Mouse (Mus musculus): ENCODE results near the gene Trpc1. TPM values are rescaled to one million over a fixed set of nuclear protein-coding genes. Genes with fewer than 3 reads are reported as not detected.
A peak's percentile ranks its signal among the peaks of the same experiment; 100 is the strongest.

The Trpc1 gene
- polyA plus RNA-seq, 1 experiment from 2014 or later: 0.75 TPM

DNA sequence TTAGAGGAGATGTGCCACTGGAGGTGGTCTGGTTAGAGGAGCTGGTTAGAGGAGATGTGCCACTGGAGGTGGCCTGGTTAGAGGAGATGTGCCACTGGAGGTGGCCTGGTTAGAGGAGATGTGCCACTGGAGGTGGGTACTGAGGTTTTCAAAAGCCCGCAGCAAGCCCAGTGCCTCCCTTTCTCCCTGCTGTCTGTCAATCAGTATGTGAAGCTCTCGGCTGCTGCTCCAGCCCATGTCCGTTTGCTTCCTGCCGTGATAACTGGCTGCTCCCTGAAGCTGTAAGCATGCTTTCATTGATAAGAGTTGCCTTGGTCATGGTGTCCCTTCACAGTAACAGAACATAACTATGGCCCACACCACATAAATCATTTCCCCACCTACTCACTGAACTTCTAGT lies 13.0 kb upstream of the Trpc1 start:
- H3K4me3 ChIP-seq (ENCODE audit: low read length): no peak overlapping the region
- no peaks in the 10 kb centered on the region for H3K4me1 ChIP-seq (ENCODE audit: control insufficient read depth, insufficient read depth, low read length)
- no peak for ATAC-seq
- H3K27me3 ChIP-seq (replicated peaks; ENCODE audit: control insufficient read depth, insufficient read depth, low read length): no peaks in the 10 kb centered on the region
- no peaks in the 10 kb centered on the region for H3K9me3 ChIP-seq (ENCODE audit: control insufficient read depth, low read length)
- no peak overlapping the region for H3K4me2 ChIP-seq (ENCODE audit: low read depth, low read length)
- no peak overlapping the region for H3K9ac ChIP-seq (ENCODE audit: low read depth, low read length)
- H3K36me3 ChIP-seq (ENCODE audit: control insufficient read depth, insufficient read depth, low read length): no peaks in the 10 kb centered on the region
- WGBS: 80% methylated on average over 4 of the region's 4 CpGs
- H3K27ac ChIP-seq (ENCODE audit: low read length): no peak overlapping the region

GRCm38 (mm10) chr9:95762228-95762627 lies 12.1 kb upstream of the Trpc1 start:
- Histone ChIP-seq H3K27ac (ENCODE audit: low read length) (no peak overlapping the region), H3K36me3 (ENCODE audit: control insufficient read depth, insufficient read depth, low read length) (no peaks in the 10 kb centered on the region), H3K27me3 (replicated peaks; ENCODE audit: control insufficient read depth, insufficient read depth, low read length) (no peaks in the 10 kb centered on the region), H3K9me3 (ENCODE audit: control insufficient read depth, low read length) (no peaks in the 10 kb centered on the region), H3K9ac (ENCODE audit: low read depth, low read length) (no peak overlapping the region), H3K4me2 (ENCODE audit: low read depth, low read length) (no peak overlapping the region), H3K4me1 (ENCODE audit: control insufficient read depth, insufficient read depth, low read length) (no peaks in the 10 kb centered on the region), H3K4me3 (ENCODE audit: low read length) (no peak overlapping the region)
- WGBS: 89% methylated on average over 3 of the region's 3 CpGs
- ATAC-seq: no peak

- ATAC-seq: no peak
- H3K9me3 ChIP-seq (ENCODE audit: control insufficient read depth, low read length): no peaks in the 10 kb centered on the region
- H3K4me3 ChIP-seq (ENCODE audit: low read length): no peak overlapping the region
- no peak overlapping the region for H3K4me2 ChIP-seq (ENCODE audit: low read depth, low read length)
- H3K27me3 ChIP-seq (replicated peaks; ENCODE audit: control insufficient read depth, insufficient read depth, low read length): no peaks in the 10 kb centered on the region
- no peak overlapping the region for H3K9ac ChIP-seq (ENCODE audit: low read depth, low read length)
- 88% methylated on average over 8 of the region's 8 CpGs for WGBS
- H3K36me3 ChIP-seq (ENCODE audit: control insufficient read depth, insufficient read depth, low read length): no peaks in the 10 kb centered on the region
- no peaks in the 10 kb centered on the region for H3K4me1 ChIP-seq (ENCODE audit: control insufficient read depth, insufficient read depth, low read length)
- H3K27ac ChIP-seq (ENCODE audit: low read length): no peak overlapping the region
These were observed 11.2 kb upstream of the Trpc1 start for GRCm38 (mm10) chr9:95761381-95761780.

- H3K9me3 ChIP-seq (ENCODE audit: control insufficient read depth, low read length): no peaks in the 10 kb centered on the region
- H3K4me2 ChIP-seq (ENCODE audit: low read depth, low read length): peak overlapping the region; percentile 89
- 39% methylated on average over 9 of the region's 9 CpGs for WGBS
- no peak overlapping the region for H3K27ac ChIP-seq (ENCODE audit: low read length)
- ATAC-seq: no peak
- no peaks in the 10 kb centered on the region for H3K36me3 ChIP-seq (ENCODE audit: control insufficient read depth, insufficient read depth, low read length)
- peaks cover 5% of the 10 kb centered on the region; the same call in 1 of the 2 replicates for H3K27me3 ChIP-seq (replicated peaks; ENCODE audit: control insufficient read depth, insufficient read depth, low read length)
- H3K9ac ChIP-seq (ENCODE audit: low read depth, low read length): no peak overlapping the region
- peaks cover 4% of the 10 kb centered on the region; the same call in 1 of the 2 replicates for H3K4me1 ChIP-seq (ENCODE audit: control insufficient read depth, insufficient read depth, low read length)
- peak overlapping the region; percentile 79 for H3K4me3 ChIP-seq (ENCODE audit: low read length)
These were observed 571 bp upstream of the Trpc1 start for GRCm38 (mm10) chr9:95750746-95751145.

DNA sequence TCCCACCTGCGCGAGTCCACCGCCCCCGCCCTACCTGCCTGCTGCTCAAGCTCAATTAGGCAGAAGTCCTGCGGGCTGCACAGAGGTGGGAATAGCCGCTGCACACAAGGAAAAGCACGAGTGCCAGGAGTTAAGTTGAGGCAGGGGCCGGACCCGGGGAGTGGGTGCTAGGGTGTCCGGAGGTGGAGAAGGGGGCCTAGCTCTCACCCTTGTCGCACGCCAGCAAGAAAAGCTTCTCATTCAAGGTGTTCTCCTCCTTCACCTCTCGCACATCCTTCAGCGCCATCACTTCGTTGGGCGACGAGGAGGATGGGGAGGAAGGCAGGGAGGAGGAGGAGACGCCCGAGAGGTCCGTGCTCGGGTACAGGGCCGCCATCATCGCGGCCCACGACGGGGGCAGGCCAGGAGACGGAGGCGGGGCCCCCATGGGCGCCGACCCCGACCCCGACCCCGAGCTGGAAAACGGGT lies 680 bp downstream of the Trpc1 start:
- peak overlapping the region; percentile 89 for H3K4me2 ChIP-seq (ENCODE audit: low read depth, low read length)
- H3K27ac ChIP-seq (ENCODE audit: low read length): no peak overlapping the region
- H3K9ac ChIP-seq (ENCODE audit: low read depth, low read length): peak overlapping the region; percentile 84
- 1% methylated on average over 33 of the region's 34 CpGs for WGBS
- H3K9me3 ChIP-seq (ENCODE audit: control insufficient read depth, low read length): no peaks in the 10 kb centered on the region
- peaks cover 12% of the 10 kb centered on the region; the same call in 1 of the 2 replicates for H3K4me1 ChIP-seq (ENCODE audit: control insufficient read depth, insufficient read depth, low read length)
- peaks cover 5% of the 10 kb centered on the region; the same call in 1 of the 2 replicates for H3K27me3 ChIP-seq (replicated peaks; ENCODE audit: control insufficient read depth, insufficient read depth, low read length)
- no peak; the same call in 1 of the 2 replicates for ATAC-seq
- H3K4me3 ChIP-seq (ENCODE audit: low read length): peak overlapping the region; percentile 79
- no peaks in the 10 kb centered on the region for H3K36me3 ChIP-seq (ENCODE audit: control insufficient read depth, insufficient read depth, low read length)

DNA sequence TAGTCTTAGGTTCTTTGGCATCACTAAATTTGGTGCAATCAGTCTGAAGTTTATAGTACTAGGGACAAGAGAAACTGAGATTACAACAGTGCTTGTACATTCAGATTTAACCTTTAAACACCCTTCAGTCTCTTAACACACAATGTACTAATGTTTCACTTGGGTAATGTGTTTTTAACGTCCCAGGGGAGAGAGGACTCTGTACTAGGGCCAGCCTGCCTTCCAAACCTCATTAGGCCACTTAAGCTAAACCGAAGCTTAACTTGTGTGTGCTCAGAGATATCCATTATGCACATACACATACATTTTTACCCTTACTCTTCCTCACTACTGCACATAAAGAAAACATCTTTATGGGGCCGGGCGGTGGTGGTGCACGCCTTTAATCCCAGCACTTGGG lies 2.9 kb downstream of the Trpc1 start:
- H3K9ac ChIP-seq (ENCODE audit: low read depth, low read length): no peak overlapping the region
- no peak for ATAC-seq

GRCm38 (mm10) chr9:95744845-95745613 lies 5.1 kb downstream of the Trpc1 start:
- Histone ChIP-seq H3K9ac (ENCODE audit: low read depth, low read length) (0 out of 2 replicates have a peak overlapping the region, but pooled peaks have one; percentile 37), H3K9me3 (ENCODE audit: control insufficient read depth, low read length) (no peaks in the 10 kb centered on the region), H3K27me3 (replicated peaks; ENCODE audit: control insufficient read depth, insufficient read depth, low read length) (peaks cover 5% of the 10 kb centered on the region; the same call in 1 of the 2 replicates), H3K4me1 (ENCODE audit: control insufficient read depth, insufficient read depth, low read length) (peaks cover 12% of the 10 kb centered on the region; the same call in 1 of the 2 replicates), H3K36me3 (ENCODE audit: control insufficient read depth, insufficient read depth, low read length) (no peaks in the 10 kb centered on the region), H3K4me2 (ENCODE audit: low read depth, low read length) (no peak overlapping the region), H3K4me3 (ENCODE audit: low read length) (no peak overlapping the region), H3K27ac (ENCODE audit: low read length) (no peak overlapping the region)
- ATAC-seq: 0 out of 2 replicates have a peak, but pooled peaks have one; percentile 53
- 47% methylated on average over 7 of the region's 7 CpGs for WGBS

More for the DNA sequence above, 2.9 kb downstream of the Trpc1 start:
- peaks cover 12% of the 10 kb centered on the region; the same call in 1 of the 2 replicates for H3K4me1 ChIP-seq (ENCODE audit: control insufficient read depth, insufficient read depth, low read length)
- no peak overlapping the region for H3K4me3 ChIP-seq (ENCODE audit: low read length)
- H3K27me3 ChIP-seq (replicated peaks; ENCODE audit: control insufficient read depth, insufficient read depth, low read length): peaks cover 5% of the 10 kb centered on the region; the same call in 1 of the 2 replicates
- no peak overlapping the region for H3K27ac ChIP-seq (ENCODE audit: low read length)
- 81% methylated on average over 5 of the region's 5 CpGs for WGBS
- no peaks in the 10 kb centered on the region for H3K9me3 ChIP-seq (ENCODE audit: control insufficient read depth, low read length)
- no peaks in the 10 kb centered on the region for H3K36me3 ChIP-seq (ENCODE audit: control insufficient read depth, insufficient read depth, low read length)
- H3K4me2 ChIP-seq (ENCODE audit: low read depth, low read length): no peak overlapping the region

DNA sequence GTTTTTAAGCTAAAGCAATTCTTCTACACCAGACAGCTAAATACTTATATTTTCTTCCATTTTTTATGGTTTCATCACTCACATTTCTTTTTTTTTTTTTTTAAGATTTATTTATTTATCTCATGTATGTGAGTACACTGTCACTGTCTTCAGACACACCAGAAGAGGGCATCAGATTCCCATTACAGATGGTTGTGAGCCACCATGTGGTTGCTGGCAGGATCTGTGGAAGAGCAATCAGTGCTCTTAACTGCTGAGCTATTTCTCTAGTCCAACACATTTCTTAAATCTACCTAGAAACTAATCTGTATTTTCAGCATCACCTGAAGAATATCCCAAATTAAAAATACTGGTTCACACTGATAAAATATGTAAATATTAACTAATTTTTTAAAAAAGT lies 13.9 kb downstream of the Trpc1 start:
- Histone ChIP-seq H3K27me3 (replicated peaks; ENCODE audit: control insufficient read depth, insufficient read depth, low read length) (no peaks in the 10 kb centered on the region), H3K9me3 (ENCODE audit: control insufficient read depth, low read length) (no peaks in the 10 kb centered on the region), H3K36me3 (ENCODE audit: control insufficient read depth, insufficient read depth, low read length) (no peaks in the 10 kb centered on the region), H3K4me2 (ENCODE audit: low read depth, low read length) (no peak overlapping the region), H3K27ac (ENCODE audit: low read length) (no peak overlapping the region), H3K4me3 (ENCODE audit: low read length) (no peak overlapping the region), H3K4me1 (ENCODE audit: control insufficient read depth, insufficient read depth, low read length) (no peaks in the 10 kb centered on the region), H3K9ac (ENCODE audit: low read depth, low read length) (no peak overlapping the region)
- no peak for ATAC-seq

GRCm38 (mm10) chr9:95712574-95712973 lies 37.6 kb downstream of the Trpc1 start:
- Histone ChIP-seq H3K36me3 (ENCODE audit: control insufficient read depth, insufficient read depth, low read length) (no peaks in the 10 kb centered on the region), H3K9me3 (ENCODE audit: control insufficient read depth, low read length) (no peaks in the 10 kb centered on the region), H3K27me3 (replicated peaks; ENCODE audit: control insufficient read depth, insufficient read depth, low read length) (no peaks in the 10 kb centered on the region), H3K9ac (ENCODE audit: low read depth, low read length) (no peak overlapping the region), H3K27ac (ENCODE audit: low read length) (no peak overlapping the region), H3K4me2 (ENCODE audit: low read depth, low read length) (no peak overlapping the region), H3K4me3 (ENCODE audit: low read length) (no peak overlapping the region), H3K4me1 (ENCODE audit: control insufficient read depth, insufficient read depth, low read length) (no peaks in the 10 kb centered on the region)
- ATAC-seq: no peak
- WGBS: 45% methylated on average over 8 of the region's 8 CpGs
